Mouse (Mus musculus) thymus, postnatal 36 days (tissue): ENCODE results near the gene Atf6.

Source experiments
- DNase-seq, 2 experiments: peaks; one replicate each; pipeline ENCODE4 v3.0.0; 2022; ENCODE audit warnings: mixed read lengths in 2 of 2

The Atf6 gene

GRCm38 (mm10) chr1:170655280-170655917 lies 212.2 kb downstream of the Atf6 start:
- DNase-seq = no peak
